Mouse (Mus musculus) G1E (cell line): ENCODE measurements at regions not wholly inside any gene's neighbourhood (a gene's known extent, or its start where the extent isn't known, plus 50 kb on each side); places are given as distances from the start of the nearest gene placed in this dataset.

ENCODE experiments used
- ATAC-seq: 2 replicates; pipeline ENCODE4 v1.8.0; 2016; ENCODE audit warnings: mild to moderate bottlenecking; ENCODE audit not compliant: insufficient number of reproducible peaks, poor library complexity, low FRiP score, severe bottlenecking; ENCODE audit errors: extremely low read depth
- DNase-seq: peaks from one replicate; pipeline ENCODE4 v3.0.0; 2012; ENCODE audit warnings: low spot score
- H3K27me3 ChIP-seq: 2 replicates; pipeline ENCODE4 v1.6.1; 2012; ENCODE audit warnings: mild to moderate bottlenecking, low read length, inconsistent platforms; ENCODE audit not compliant: insufficient read depth
- H3K36me3 ChIP-seq: replicated peaks from 2 replicates; pipeline ENCODE3; 2012; ENCODE audit warnings: mild to moderate bottlenecking, inconsistent platforms
- H3K4me1 ChIP-seq: 2 replicates; pipeline ENCODE4 v1.6.1; 2012; ENCODE audit warnings: low read depth, low read length, inconsistent platforms, mixed read lengths; ENCODE audit not compliant: insufficient read depth
- H3K4me3 ChIP-seq: 2 replicates; pipeline ENCODE4 v1.5.1; 2012; ENCODE audit warnings: low read depth, mild to moderate bottlenecking, inconsistent platforms, low read length, moderate library complexity, mixed read lengths
- H3K9me3 ChIP-seq: replicated peaks from 2 replicates; pipeline ENCODE4 v1.6.1; 2012; ENCODE audit warnings: inconsistent platforms
- CTCF ChIP-seq: IDR thresholded peaks from 2 replicates; pipeline ENCODE4 v1.5.1; 2012; ENCODE audit warnings: low read depth, low read length, inconsistent platforms, mixed read lengths
- GATA1 ChIP-seq: IDR thresholded peaks from 2 replicates; pipeline ENCODE4 v1.6.1; 2012; ENCODE audit warnings: borderline replicate concordance, low read length, inconsistent platforms, mixed read lengths
- GATA2 ChIP-seq: IDR thresholded peaks from 2 replicates; pipeline ENCODE4 v1.6.1; 2012; ENCODE audit warnings: low read depth, low read length, inconsistent platforms, borderline replicate concordance
- POLR2AphosphoS5 ChIP-seq: IDR thresholded peaks from 2 replicates; pipeline ENCODE4 v1.6.1; 2012; ENCODE audit warnings: low read depth, low read length, inconsistent platforms; ENCODE audit not compliant: insufficient replicate concordance
- TAL1 ChIP-seq: conservative IDR thresholded peaks from 2 replicates; pipeline ENCODE4 v1.6.1; 2012; ENCODE audit warnings: low read depth, low read length, inconsistent platforms, mixed read lengths

DNA sequence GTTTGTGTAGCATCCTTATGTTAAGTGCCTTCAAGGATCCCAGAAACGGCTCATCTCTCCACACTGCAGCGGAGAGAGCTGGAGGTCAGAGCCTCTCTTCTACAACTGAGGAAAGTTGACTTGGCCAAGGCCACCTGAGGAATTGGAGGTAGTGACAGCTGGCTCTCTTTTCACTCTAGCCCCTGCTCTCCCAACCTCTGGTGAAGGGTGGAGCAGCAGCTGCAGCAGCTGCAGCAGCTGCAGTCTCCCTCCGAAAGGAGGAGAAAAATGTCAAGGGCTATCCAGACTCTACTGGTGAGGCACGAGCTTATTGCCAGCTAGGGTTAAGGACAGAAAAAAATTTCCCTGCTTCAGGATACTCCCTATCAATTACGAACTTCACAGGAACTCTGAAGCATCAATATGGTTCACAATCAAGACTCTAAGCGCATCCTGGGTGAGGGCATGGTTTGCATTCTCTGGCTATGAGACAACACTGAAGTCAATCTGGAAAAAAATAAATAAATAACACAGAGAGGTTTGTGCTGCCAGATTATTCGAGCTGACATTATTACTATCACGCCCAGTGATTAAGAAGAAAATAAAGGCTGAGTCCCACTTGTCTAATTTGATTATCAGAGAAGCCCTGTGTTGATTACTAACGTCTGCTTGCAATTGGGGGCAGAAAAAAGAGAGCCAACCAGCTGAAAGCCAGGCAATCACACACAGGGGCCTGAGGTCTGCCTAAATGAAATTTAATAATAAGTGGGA is 134.2 kb upstream of the Rad23b start:
- peaks cover 9% of the 10 kb centered on the region for H3K9me3 ChIP-seq
- ATAC-seq (no peak), DNase-seq (no peak)
- no peaks in the 10 kb centered on the region for H3K4me1 ChIP-seq
- TF ChIP-seq GATA1 = no peak
- no peak for TF ChIP-seq POLR2AphosphoS5
- no peak for TF ChIP-seq CTCF
- no peak for TF ChIP-seq GATA2
- TF ChIP-seq TAL1 = no peak
- no peak overlapping the region for H3K4me3 ChIP-seq
- no peaks in the 10 kb centered on the region for H3K36me3 ChIP-seq
- H3K27me3 ChIP-seq = no peaks in the 10 kb centered on the region

DNA sequence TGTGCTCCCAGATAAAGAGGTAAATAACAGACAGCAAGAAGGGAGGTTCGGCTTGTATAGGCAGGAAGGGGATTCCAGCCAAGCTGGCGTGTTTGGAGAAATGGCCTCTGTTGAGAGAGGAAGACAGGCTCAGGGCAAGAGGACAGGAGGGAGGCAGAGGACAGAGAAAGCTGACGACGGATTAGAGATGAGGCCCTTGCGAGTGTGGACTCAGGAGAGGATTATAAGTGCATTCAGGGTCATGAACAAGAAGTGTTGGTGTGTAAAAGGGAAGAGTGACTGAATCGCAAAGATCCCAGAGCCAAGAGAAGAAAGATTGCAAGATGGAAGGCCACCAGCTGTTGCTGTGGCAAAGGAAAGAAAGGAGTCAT is 133.7 kb upstream of the Rad23b start:
- no peak for ATAC-seq
- Histone ChIP-seq H3K4me1 (no peaks in the 10 kb centered on the region), H3K9me3 (peaks cover 9% of the 10 kb centered on the region), H3K36me3 (no peaks in the 10 kb centered on the region), H3K27me3 (no peaks in the 10 kb centered on the region), H3K4me3 (no peak overlapping the region)
- TF ChIP-seq GATA2 (no peak), GATA1 (no peak), POLR2AphosphoS5 (no peak)
- no peak for DNase-seq

- DNase-seq = no peak
- H3K4me3 ChIP-seq = no peak overlapping the region
- H3K27me3 ChIP-seq = no peaks in the 10 kb centered on the region
- H3K36me3 ChIP-seq = no peaks in the 10 kb centered on the region
- TF ChIP-seq GATA1 = no peak
- TF ChIP-seq TAL1 = no peak
- no peak for TF ChIP-seq CTCF
- TF ChIP-seq POLR2AphosphoS5 = no peak
- TF ChIP-seq GATA2 = no peak
- peaks cover 11% of the 10 kb centered on the region for H3K9me3 ChIP-seq
- H3K4me1 ChIP-seq = no peaks in the 10 kb centered on the region
- ATAC-seq = no peak
These were observed 124.1 kb upstream of the Rad23b start for GRCm38 (mm10) chr4:55225766-55226165.

DNA sequence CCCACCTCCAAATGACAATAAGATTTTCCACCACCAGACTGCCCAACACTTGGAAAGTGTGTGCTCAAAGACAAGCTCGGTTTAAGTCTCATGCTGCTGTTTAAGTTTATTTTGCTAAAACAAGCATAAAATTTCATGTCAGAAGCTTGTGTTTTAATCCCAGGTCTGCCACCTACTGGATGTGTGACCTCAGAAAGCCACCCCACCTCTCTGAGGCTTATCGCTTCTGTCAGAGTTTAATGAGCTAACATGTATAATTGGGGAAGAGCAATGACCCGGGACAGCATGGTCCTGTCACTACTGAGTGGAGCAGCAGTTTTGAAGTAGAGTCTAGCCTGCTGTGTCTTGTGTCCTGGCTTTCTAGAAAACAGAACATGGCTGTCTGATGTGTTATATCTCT is 122.4 kb upstream of the Rad23b start:
- H3K4me3 ChIP-seq = no peak overlapping the region

DNA sequence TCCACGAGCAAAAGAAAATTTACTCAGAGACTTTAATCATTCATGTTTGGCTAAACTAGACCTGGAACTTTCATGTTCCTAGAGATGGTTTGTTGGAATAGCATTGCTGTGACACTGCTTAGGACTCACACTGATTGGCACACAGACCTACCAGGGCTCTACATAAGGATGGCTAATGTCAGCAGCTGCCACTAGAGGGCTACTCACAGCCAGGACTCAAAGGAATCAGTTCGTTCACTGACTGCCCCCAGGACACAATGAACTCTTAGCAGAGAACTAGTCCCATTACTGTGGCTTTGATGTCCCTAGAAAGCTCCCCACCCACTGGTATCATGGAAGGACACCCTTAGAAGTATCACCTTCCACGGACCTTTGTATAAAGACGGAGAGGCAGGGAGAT is 118.3 kb upstream of the Rad23b start:
- ATAC-seq = no peak

More for the DNA sequence above, 122.4 kb upstream of the Rad23b start:
- Histone ChIP-seq H3K4me1 (no peaks in the 10 kb centered on the region), H3K36me3 (no peaks in the 10 kb centered on the region), H3K9me3 (peaks cover 11% of the 10 kb centered on the region), H3K27me3 (no peaks in the 10 kb centered on the region)
- DNase-seq (no peak), ATAC-seq (no peak)
- TF ChIP-seq GATA2 (no peak), POLR2AphosphoS5 (no peak), CTCF (no peak), GATA1 (no peak), TAL1 (no peak)

GRCm38 (mm10) chr4:55237856-55238255 is 112.0 kb upstream of the Rad23b start:
- Histone ChIP-seq H3K4me3 (no peak overlapping the region), H3K36me3 (no peaks in the 10 kb centered on the region), H3K9me3 (peaks cover 32% of the 10 kb centered on the region), H3K4me1 (no peaks in the 10 kb centered on the region), H3K27me3 (no peaks in the 10 kb centered on the region)
- TF ChIP-seq TAL1 = no peak
- TF ChIP-seq GATA2 = no peak
- TF ChIP-seq CTCF = no peak
- TF ChIP-seq GATA1 = no peak
- TF ChIP-seq POLR2AphosphoS5 = no peak
- no peak for ATAC-seq
- DNase-seq = no peak

More for the DNA sequence above, 118.3 kb upstream of the Rad23b start:
- Histone ChIP-seq H3K4me1 (no peaks in the 10 kb centered on the region), H3K4me3 (no peak overlapping the region), H3K9me3 (peaks cover 16% of the 10 kb centered on the region), H3K36me3 (no peaks in the 10 kb centered on the region), H3K27me3 (no peaks in the 10 kb centered on the region)
- no peak for TF ChIP-seq TAL1
- TF ChIP-seq CTCF = no peak
- TF ChIP-seq GATA1 = no peak
- TF ChIP-seq POLR2AphosphoS5 = no peak
- no peak for TF ChIP-seq GATA2
- no peak for DNase-seq
